Mouse (Mus musculus): Measurements from ENCODE around the gene Baiap2l1. TPM values are rescaled to one million over a fixed set of nuclear protein-coding genes. Genes with fewer than 3 reads are reported as not detected.

Baiap2l1 gene
- polyA plus RNA-seq (2016; fragmentation: Nextera tagmentation; extraction: Ambion mirVana) = 9.4 and 10.9 TPM in 2 replicates

DNA sequence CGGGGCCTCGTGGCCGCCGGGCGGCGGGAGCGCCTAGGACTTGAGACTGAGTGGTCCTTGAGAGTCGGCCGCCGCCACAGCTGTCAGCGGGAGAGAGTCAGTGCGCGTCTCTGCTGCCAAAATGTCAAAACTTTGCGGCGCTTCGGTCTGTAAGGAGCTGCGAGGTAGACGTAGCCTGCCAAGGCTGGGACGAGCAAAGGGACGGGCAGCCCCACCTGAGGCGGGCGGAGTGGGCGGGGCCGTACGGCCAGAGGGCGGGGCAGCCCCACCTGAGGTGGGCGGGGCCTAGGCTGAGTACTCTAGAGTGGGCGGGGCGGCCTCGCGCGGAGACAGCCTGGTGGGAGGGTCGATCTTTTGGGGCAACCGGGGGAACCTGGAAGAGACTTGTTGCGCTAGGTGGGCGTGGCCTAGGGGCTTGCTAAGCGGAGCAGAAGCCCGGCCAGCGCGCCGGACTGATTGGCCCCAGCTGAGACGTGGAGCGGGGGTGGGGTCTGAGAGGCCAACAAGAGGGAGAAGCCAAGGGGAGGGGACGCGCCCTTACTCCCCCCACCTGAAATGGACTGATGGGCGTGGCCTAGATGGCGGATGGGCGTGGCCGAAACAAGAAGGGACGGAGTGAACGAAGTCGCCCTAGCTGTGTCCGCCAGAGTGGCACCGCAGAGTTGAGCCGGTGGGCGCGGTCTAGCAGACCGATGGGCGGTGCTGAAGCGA lies at the start of gene Baiap2l1:
Gene Baiap2l1 (minus strand): TSS at position 232 of the 711 bp plus-strand sequence.
- Histone ChIP-seq H3K9me3 (no peaks in the 10 kb centered on the region), H3K4me3 (peak within 1 kb of the TSS; percentile 83), H3K4me1 (peaks cover 13% of the 10 kb centered on the region; the same call in 1 of the 2 replicates), H3K36me3 (no peaks in the 10 kb centered on the region), H3K27ac (peak within 1 kb of the TSS; percentile 90), H3K27me3 (ENCODE audit: insufficient read depth, poor library complexity, severe bottlenecking) (no peaks in the 10 kb centered on the region)
- under 1% methylated on average over 60 of the region's 60 CpGs for WGBS
- peak; percentile 99 for DNase-seq (ENCODE audit: low spot score)

DNA sequence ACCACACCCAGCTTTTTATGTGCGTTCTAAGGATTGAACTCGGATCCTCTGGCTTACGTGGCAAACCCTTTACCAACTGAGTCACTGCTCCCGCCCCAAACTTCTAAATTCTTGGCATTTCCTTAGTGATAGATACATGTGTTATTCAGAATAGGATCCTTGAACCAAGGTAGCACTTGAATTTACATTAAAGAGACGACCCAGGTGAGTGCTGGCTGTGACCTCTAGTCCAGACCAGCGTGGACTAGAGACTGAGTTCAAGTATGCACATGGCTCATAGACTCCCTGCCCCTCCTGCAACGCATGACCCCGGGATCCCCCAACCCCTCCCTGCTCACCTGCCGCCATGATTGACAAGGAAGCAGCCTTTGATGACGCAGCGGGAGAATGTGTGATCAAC lies 48.3 kb upstream of the Baiap2l1 start:
- Histone ChIP-seq H3K36me3 (no peaks in the 10 kb centered on the region), H3K27me3 (ENCODE audit: insufficient read depth, poor library complexity, severe bottlenecking) (no peaks in the 10 kb centered on the region), H3K4me3 (no peak overlapping the region), H3K27ac (no peak overlapping the region), H3K4me1 (no peaks in the 10 kb centered on the region), H3K9me3 (no peaks in the 10 kb centered on the region)
- DNase-seq (ENCODE audit: low spot score) = no peak
- WGBS = 86% methylated on average over 11 of the region's 11 CpGs

DNA sequence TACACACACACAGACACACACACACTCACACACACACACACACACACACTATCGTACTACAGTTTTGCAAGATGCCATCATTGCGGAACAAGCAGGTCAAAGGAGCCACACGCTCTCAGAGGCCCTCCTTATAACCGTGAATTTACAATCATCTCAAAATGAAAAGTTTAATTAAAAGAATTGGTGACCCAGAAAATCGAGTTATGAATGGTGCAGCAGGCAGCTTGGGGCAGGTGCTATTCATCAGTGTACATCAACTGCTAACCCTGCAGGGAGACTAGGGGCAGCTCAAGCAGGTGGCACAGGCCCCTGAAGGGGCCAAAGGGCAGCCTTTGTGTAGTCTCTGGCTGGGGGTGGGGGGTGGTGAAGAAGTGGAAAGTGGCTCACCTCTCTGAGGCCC lies 42.9 kb upstream of the Baiap2l1 start:
- no peaks in the 10 kb centered on the region for H3K27me3 ChIP-seq (ENCODE audit: insufficient read depth, poor library complexity, severe bottlenecking)
- H3K4me1 ChIP-seq = no peaks in the 10 kb centered on the region
- H3K27ac ChIP-seq = no peak overlapping the region
- H3K36me3 ChIP-seq = no peaks in the 10 kb centered on the region
- WGBS = 83% methylated on average over 5 of the region's 5 CpGs
- H3K9me3 ChIP-seq = no peaks in the 10 kb centered on the region
- H3K4me3 ChIP-seq = no peak overlapping the region
- DNase-seq (ENCODE audit: low spot score) = no peak

DNA sequence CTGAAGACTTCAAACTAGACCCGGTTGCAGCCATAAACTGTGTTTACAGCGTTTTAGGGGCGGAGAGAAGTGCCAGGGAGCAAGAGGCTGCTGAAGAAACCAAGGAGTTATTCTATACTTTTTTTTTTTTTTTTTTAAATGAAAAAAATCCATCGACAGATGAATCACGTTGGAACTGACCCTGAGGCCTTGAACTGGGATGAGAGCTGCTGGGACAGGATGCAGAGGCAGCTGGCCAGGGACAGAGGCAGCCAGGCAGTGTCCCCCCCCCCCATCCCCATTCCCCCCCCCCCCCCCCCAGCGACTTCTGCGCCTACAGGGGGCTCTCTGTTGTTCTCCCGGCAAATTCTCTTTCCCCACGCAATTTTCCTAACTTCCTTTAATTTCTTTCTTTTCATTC lies 39.7 kb upstream of the Baiap2l1 start:
- no peaks in the 10 kb centered on the region for H3K9me3 ChIP-seq
- H3K4me1 ChIP-seq = no peaks in the 10 kb centered on the region
- no peak overlapping the region for H3K27ac ChIP-seq
- no peaks in the 10 kb centered on the region for H3K27me3 ChIP-seq (ENCODE audit: insufficient read depth, poor library complexity, severe bottlenecking)
- no peaks in the 10 kb centered on the region for H3K36me3 ChIP-seq
- no peak overlapping the region for H3K4me3 ChIP-seq
- 37% methylated on average over 5 of the region's 9 CpGs for WGBS
- DNase-seq (ENCODE audit: low spot score) = no peak

DNA sequence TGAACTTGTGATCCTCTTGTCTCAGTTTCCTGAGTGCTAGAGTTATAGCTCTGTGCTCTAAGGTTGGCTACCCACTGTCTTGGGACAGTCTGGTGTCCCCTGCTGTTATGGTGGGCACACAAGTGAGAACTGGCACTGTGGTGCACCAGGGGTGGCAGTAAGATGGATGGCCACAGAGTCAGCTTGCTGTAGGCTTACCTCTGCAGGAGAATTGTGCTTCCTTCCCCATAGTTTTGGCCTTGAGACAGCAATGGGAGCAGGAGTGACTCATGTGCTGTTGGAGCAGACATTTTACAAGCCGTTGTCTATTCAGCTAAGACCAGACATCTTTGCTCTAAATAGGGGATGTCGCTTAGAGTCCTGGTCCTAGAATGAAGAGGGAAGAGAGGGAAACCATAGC lies 36.2 kb upstream of the Baiap2l1 start:
- no peak for DNase-seq (ENCODE audit: low spot score)
- H3K27ac ChIP-seq = no peak overlapping the region
- 78% methylated on average over 2 of the region's 2 CpGs for WGBS
- no peaks in the 10 kb centered on the region for H3K36me3 ChIP-seq
- no peaks in the 10 kb centered on the region for H3K9me3 ChIP-seq
- no peaks in the 10 kb centered on the region for H3K4me1 ChIP-seq
- no peaks in the 10 kb centered on the region for H3K27me3 ChIP-seq (ENCODE audit: insufficient read depth, poor library complexity, severe bottlenecking)
- H3K4me3 ChIP-seq = no peak overlapping the region

DNA sequence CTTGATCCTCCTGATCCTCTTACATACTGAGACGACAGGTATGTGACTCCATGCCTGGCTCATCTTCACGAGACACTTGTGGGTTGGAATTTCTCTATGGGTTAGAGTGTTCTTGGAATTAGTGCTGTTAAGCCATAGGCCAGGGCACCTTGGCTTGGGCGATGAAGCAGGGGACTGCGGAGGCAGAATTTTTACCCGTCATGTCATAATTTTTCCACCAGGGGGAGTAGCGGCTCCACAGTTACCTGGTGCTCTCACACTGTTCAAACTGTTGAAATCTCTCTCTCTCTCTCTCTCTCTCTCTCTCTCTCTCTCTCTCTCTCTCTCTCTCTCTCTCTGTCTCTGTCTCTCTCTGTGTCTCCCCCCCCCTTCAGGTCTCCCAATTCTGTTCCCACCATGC lies 29.9 kb upstream of the Baiap2l1 start:
- H3K4me1 ChIP-seq = no peaks in the 10 kb centered on the region
- 12% methylated on average over 6 of the region's 6 CpGs for WGBS
- H3K4me3 ChIP-seq = no peak overlapping the region
- no peaks in the 10 kb centered on the region for H3K9me3 ChIP-seq
- no peak for DNase-seq (ENCODE audit: low spot score)
- H3K27me3 ChIP-seq (ENCODE audit: insufficient read depth, poor library complexity, severe bottlenecking) = no peaks in the 10 kb centered on the region
- H3K27ac ChIP-seq = no peak overlapping the region
- H3K36me3 ChIP-seq = no peaks in the 10 kb centered on the region

DNA sequence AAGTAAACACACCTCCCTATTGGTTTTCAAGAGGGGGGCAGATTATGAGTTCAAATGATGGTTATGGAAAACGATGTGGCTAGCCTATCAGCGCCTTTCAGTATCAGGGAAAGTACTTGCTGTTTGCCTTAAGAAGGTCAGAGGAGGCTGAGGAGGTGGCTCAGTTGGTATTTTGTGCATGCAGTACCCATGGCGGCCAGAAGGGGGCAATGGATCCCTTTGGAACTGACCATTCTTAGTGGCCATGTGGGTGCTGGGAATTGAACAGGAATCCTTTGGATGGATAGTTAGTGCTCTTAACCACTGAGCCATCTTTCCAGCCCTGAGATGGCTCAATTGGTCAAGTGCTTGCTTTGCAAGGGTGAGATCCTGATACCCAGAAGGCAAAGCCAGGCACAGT lies 26.0 kb upstream of the Baiap2l1 start:
- 61% methylated on average over 3 of the region's 3 CpGs for WGBS
- no peaks in the 10 kb centered on the region for H3K36me3 ChIP-seq
- H3K4me3 ChIP-seq = no peak overlapping the region
- no peaks in the 10 kb centered on the region for H3K9me3 ChIP-seq
- H3K27me3 ChIP-seq (ENCODE audit: insufficient read depth, poor library complexity, severe bottlenecking) = no peaks in the 10 kb centered on the region
- no peak for DNase-seq (ENCODE audit: low spot score)
- no peak overlapping the region for H3K27ac ChIP-seq
- H3K4me1 ChIP-seq = no peaks in the 10 kb centered on the region

DNA sequence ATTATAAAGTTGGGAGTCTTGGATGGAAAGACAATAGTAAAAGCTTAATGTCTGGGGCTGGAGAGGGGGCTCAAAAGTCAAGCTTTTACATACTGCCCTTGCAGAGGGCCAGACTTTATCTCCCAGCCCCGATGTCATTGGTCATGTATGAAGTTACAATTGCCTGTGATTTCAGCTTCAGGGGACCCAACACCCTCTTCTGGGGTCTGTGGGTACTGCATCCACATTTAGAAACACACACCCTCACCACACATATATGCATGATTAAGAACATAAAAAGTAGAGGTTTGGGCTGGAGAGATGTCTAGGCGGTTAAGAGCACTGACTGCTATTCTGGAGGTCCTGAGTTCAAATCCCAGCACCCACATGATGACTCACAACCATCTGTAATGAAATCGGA lies 23.9 kb upstream of the Baiap2l1 start:
- 0 out of 2 replicates have a peak, but pooled peaks cover 4% of the 10 kb centered on the region for H3K9me3 ChIP-seq
- H3K27ac ChIP-seq = no peak overlapping the region
- H3K4me3 ChIP-seq = no peak overlapping the region
- H3K4me1 ChIP-seq = no peaks in the 10 kb centered on the region
- no peaks in the 10 kb centered on the region for H3K27me3 ChIP-seq (ENCODE audit: insufficient read depth, poor library complexity, severe bottlenecking)
- H3K36me3 ChIP-seq = no peaks in the 10 kb centered on the region
- no peak for DNase-seq (ENCODE audit: low spot score)
- WGBS = 76% methylated on average over 3 of the region's 3 CpGs

DNA sequence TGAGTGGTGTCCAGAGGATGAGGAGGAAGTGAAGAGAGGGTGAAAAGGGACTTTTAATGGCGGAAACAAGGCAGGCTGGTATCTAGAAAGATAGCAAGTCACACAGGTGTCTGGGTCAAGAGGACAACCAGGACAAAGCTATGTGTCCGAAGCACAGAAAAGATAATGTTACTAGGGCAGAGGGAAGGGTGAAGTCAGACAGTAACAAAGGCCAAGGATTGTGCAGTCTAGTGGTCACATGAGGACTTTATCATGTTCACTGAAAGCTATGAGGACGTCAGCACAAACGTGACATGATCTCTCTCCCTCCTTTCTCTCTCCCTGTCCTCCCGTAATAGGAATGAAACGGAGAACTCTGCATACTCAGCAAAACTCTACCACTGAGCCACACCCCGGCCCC lies 22.8 kb upstream of the Baiap2l1 start:
- WGBS = 67% methylated on average over 7 of the region's 7 CpGs
- no peak overlapping the region for H3K4me3 ChIP-seq
- no peaks in the 10 kb centered on the region for H3K4me1 ChIP-seq
- DNase-seq (ENCODE audit: low spot score) = no peak
- no peaks in the 10 kb centered on the region for H3K36me3 ChIP-seq
- H3K9me3 ChIP-seq = 0 out of 2 replicates have a peak, but pooled peaks cover 4% of the 10 kb centered on the region
- no peaks in the 10 kb centered on the region for H3K27me3 ChIP-seq (ENCODE audit: insufficient read depth, poor library complexity, severe bottlenecking)
- H3K27ac ChIP-seq = no peak overlapping the region

DNA sequence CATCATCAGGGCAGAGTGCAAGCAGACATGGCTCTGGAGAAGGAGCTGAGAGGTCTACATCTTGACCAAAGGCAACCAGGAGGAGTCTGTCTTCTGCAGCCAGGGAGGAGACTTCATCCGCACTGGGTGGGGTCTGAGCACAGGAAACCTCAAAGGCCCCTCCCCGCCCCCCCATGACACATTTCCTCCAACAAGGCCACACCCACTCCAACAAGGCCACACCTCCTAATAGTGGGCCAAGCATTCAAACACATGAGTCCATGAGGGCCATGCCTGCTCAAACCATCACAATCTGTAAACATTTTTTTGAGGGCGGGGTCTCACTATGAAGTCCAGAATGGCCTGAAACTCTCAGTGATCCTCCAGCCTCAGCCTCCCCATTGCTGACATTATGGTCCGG lies 21.5 kb upstream of the Baiap2l1 start:
- no peaks in the 10 kb centered on the region for H3K27me3 ChIP-seq (ENCODE audit: insufficient read depth, poor library complexity, severe bottlenecking)
- 0 out of 2 replicates have a peak, but pooled peaks cover 4% of the 10 kb centered on the region for H3K9me3 ChIP-seq
- DNase-seq (ENCODE audit: low spot score) = no peak
- 90% methylated on average over 4 of the region's 4 CpGs for WGBS
- no peaks in the 10 kb centered on the region for H3K36me3 ChIP-seq
- no peak overlapping the region for H3K4me3 ChIP-seq
- H3K4me1 ChIP-seq = no peaks in the 10 kb centered on the region
- H3K27ac ChIP-seq = no peak overlapping the region

DNA sequence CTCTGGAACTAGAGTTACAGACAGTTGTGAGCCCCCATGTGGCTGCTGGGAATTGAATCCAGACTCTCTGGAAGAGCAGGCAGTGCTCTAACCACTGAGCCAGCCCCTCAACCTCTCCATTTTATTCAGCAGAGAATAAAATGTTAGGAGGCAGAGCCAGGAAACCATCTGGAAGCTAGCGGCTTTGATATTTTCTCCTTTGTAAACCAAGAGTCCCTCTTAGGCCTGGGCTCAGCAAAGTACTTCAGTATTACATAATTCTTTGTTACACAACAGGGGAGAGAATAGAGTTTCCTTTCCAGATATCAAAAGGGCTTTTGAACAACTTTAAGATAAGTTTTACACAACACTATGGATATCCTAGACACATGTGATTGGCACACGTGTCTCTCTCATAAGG lies 15.0 kb upstream of the Baiap2l1 start:
- Histone ChIP-seq H3K4me1 (peaks cover 8% of the 10 kb centered on the region), H3K9me3 (0 out of 2 replicates have a peak, but pooled peaks cover 4% of the 10 kb centered on the region), H3K27me3 (ENCODE audit: insufficient read depth, poor library complexity, severe bottlenecking) (no peaks in the 10 kb centered on the region), H3K36me3 (no peaks in the 10 kb centered on the region), H3K27ac (no peak overlapping the region), H3K4me3 (no peak overlapping the region)
- no peak for DNase-seq (ENCODE audit: low spot score)
- 88% methylated on average over 2 of the region's 2 CpGs for WGBS

DNA sequence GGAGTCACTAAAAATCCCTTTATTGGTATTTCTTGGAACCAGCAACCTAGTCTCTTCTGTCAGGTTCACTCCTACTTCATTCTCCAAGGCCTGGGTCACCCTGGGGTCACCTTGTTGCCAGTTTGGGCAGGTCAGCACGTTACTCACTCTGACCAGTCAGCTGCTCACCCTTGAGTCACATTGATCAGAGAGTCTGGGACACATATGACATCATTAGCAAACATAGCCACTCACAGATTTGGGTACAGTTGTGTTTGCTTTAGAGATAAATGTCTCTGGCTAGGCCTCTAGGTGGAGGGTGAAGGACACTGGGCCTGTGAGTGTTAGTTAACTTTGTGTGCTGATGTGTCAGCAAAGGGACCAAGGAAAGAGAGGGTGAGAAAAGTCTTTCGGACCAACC lies 14.3 kb upstream of the Baiap2l1 start:
- H3K27ac ChIP-seq = no peak overlapping the region
- no peak overlapping the region for H3K4me3 ChIP-seq
- H3K36me3 ChIP-seq = no peaks in the 10 kb centered on the region
- no peaks in the 10 kb centered on the region for H3K27me3 ChIP-seq (ENCODE audit: insufficient read depth, poor library complexity, severe bottlenecking)
- peaks cover 8% of the 10 kb centered on the region for H3K4me1 ChIP-seq
- no peaks in the 10 kb centered on the region for H3K9me3 ChIP-seq
- no peak for DNase-seq (ENCODE audit: low spot score)
- WGBS = 25% methylated on average over 2 of the region's 2 CpGs

DNA sequence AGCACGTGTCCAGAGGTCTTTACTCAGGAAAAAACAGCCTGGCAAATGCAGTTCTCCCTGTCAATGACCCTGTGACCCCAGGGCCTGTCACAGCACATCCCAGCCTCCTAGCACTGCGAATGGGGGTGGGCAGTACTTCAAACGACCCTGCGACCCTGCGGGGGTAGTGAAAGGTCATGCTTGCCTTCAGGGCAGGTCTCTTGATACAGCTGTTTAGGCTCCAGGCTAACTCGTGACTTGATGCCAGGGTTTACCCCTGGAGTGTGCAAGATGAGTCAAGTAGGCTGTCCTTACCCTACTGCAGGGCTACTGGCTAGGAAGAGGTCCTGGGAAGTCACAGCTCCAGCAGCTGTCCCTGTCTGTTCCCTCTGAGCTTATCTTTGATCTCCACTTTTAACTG lies 13.1 kb upstream of the Baiap2l1 start:
- Histone ChIP-seq H3K9me3 (no peaks in the 10 kb centered on the region), H3K4me1 (peaks cover 8% of the 10 kb centered on the region), H3K27ac (no peak overlapping the region), H3K27me3 (ENCODE audit: insufficient read depth, poor library complexity, severe bottlenecking) (no peaks in the 10 kb centered on the region), H3K36me3 (no peaks in the 10 kb centered on the region), H3K4me3 (no peak overlapping the region)
- no peak for DNase-seq (ENCODE audit: low spot score)
- WGBS = 7% methylated on average over 6 of the region's 6 CpGs

All from heart, embryonic 10.5 days (tissue).